Mouse (Mus musculus) embryonic fibroblast, embryonic 13.5 days (primary cell): ENCODE results near the gene Eaf1.

Experiments
- CTCF ChIP-seq: IDR thresholded peaks from 2 replicates; pipeline ENCODE4 v1.5.1; 2011; ENCODE audit warnings: mild to moderate bottlenecking, control low read depth, low read length, moderate library complexity, borderline replicate concordance; ENCODE audit not compliant: insufficient read depth
- POLR2A ChIP-seq: IDR thresholded peaks from 2 replicates; pipeline ENCODE4 v1.6.1; 2011; ENCODE audit warnings: low read depth, mild to moderate bottlenecking, control low read depth, low read length, moderate library complexity

- no peak for TF ChIP-seq CTCF
- no peak for TF ChIP-seq POLR2A
Measured at GRCm38 (mm10) chr14:31530847-31531246, 36.6 kb downstream of the Eaf1 start.
